Mouse (Mus musculus) midbrain, postnatal 0 days (tissue): Measurements from ENCODE around the gene Heatr3. TPM values are rescaled to one million over a fixed set of nuclear protein-coding genes. Genes with fewer than 3 reads are reported as not detected.

Experiments used
- ATAC-seq: fragments of 200-750 bp; cut with Nextera tagmentation; 2 replicates; pipeline ENCODE4 v1.8.0; 2017; ENCODE audit warnings: moderate number of reproducible peaks, mild to moderate bottlenecking, moderate TSS enrichment, moderate library complexity; ENCODE audit not compliant: low FRiP score
- DNase-seq: peaks from one replicate; pipeline ENCODE4 v3.0.0-alpha.2; 2015; ENCODE audit warnings: low spot score
- H3K27ac ChIP-seq: fragments of 300-500 bp; sonication (generic); 2 replicates; pipeline ENCODE4 v1.5.1; 2014; ENCODE audit warnings: low read depth, mild to moderate bottlenecking, low read length, mixed read lengths
- H3K27me3 ChIP-seq: fragments of 300-500 bp; sonication (generic); 2 replicates; pipeline ENCODE4 v1.6.1; 2014; ENCODE audit warnings: low read length, control low read depth, mixed read lengths; ENCODE audit not compliant: insufficient read depth
- H3K36me3 ChIP-seq: fragments of 300-500 bp; sonication (generic); 2 replicates; pipeline ENCODE4 v1.6.1; 2014; ENCODE audit warnings: low read length, control low read depth, mixed read lengths; ENCODE audit not compliant: insufficient read depth
- H3K4me1 ChIP-seq: fragments of 300-500 bp; sonication (generic); 2 replicates; pipeline ENCODE4 v1.6.1; 2014; ENCODE audit warnings: mild to moderate bottlenecking, control low read depth, antibody characterized with exemption, low read length, mixed read lengths; ENCODE audit not compliant: insufficient read depth
- H3K4me2 ChIP-seq: fragments of 300-500 bp; sonication (generic); 2 replicates; pipeline ENCODE4 v1.6.1; 2014; ENCODE audit warnings: low read depth, mild to moderate bottlenecking, low read length, mixed read lengths; ENCODE audit not compliant: poor library complexity, severe bottlenecking
- H3K4me3 ChIP-seq: fragments of 300-500 bp; sonication (generic); 2 replicates; pipeline ENCODE4 v1.5.1; 2014; ENCODE audit warnings: low read depth, mild to moderate bottlenecking, low read length, moderate library complexity
- H3K9ac ChIP-seq: fragments of 300-500 bp; sonication (generic); replicated peaks from 2 replicates; pipeline ENCODE4 v1.6.1; 2014; ENCODE audit warnings: mild to moderate bottlenecking, low read length, moderate library complexity, mixed read lengths; ENCODE audit not compliant: poor library complexity, severe bottlenecking
- H3K9me3 ChIP-seq: fragments of 300-500 bp; sonication (generic); 2 replicates; pipeline ENCODE4 v1.6.1; 2016; ENCODE audit warnings: low read length, control low read depth
- CTCF ChIP-seq: IDR thresholded peaks from 2 replicates; pipeline ENCODE4 v1.5.1; 2016; ENCODE audit warnings: antibody characterized with exemption, mild to moderate bottlenecking
- WGBS: fragments of 180-500 bp; shearing (Covaris S2); extraction: QIAGEN DNeasy Blood & Tissue Kit; methylation state at CpG from one replicate; pipeline ENCODE4 v1.1.7; 2014; 5-methylcytosine and 5-hydroxymethylcytosine counted together
- polyA plus RNA-seq: library from polyadenylated mRNA; unstranded; fragments of >200 nt; fragmentation: Nextera tagmentation; extraction: Ambion mirVana; gene quantifications from 2 replicates; pipeline ENCODE4 v1.2.1, GENCODE M21; 2015
- total RNA-seq: library from RNA; depleted of rRNA; stranded (reverse); fragments of >200 nt; gene quantifications from 2 replicates; pipeline ENCODE4 v1.2.3, GENCODE M21; 2014

Gene Heatr3
- total and polyA plus RNA-seq, 2 experiments from 2014 or later = 26.9 to 38.0 TPM

DNA sequence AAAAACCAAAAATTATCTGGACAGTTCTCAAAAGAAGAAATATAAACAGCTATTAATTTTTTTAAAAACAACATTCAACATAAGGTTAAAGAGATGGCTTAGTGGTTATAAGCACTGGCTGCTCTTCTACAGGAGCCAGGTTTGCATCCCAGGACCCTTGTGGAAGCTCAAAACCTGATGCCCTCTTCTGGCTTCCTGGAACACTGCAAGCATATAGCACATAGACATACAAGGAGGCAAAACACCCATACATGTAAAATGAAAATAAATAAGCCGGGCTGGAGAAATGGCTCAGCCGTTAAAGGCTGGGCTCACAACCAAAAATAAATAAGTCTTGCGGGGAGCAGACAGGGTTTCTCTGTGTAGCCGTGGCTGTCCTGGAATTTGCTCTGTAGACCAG lies 28.4 kb upstream of the Heatr3 start:
- 90% methylated on average over 4 of the region's 4 CpGs for WGBS
- Histone ChIP-seq H3K4me2 (no peak overlapping the region), H3K4me1 (no peaks in the 10 kb centered on the region), H3K9me3 (no peaks in the 10 kb centered on the region), H3K9ac (no peak overlapping the region), H3K27ac (no peak overlapping the region), H3K27me3 (no peaks in the 10 kb centered on the region), H3K4me3 (no peak overlapping the region), H3K36me3 (no peaks in the 10 kb centered on the region)
- DNase-seq = no peak
- no peak for ATAC-seq
- TF ChIP-seq CTCF = peak; percentile 31

DNA sequence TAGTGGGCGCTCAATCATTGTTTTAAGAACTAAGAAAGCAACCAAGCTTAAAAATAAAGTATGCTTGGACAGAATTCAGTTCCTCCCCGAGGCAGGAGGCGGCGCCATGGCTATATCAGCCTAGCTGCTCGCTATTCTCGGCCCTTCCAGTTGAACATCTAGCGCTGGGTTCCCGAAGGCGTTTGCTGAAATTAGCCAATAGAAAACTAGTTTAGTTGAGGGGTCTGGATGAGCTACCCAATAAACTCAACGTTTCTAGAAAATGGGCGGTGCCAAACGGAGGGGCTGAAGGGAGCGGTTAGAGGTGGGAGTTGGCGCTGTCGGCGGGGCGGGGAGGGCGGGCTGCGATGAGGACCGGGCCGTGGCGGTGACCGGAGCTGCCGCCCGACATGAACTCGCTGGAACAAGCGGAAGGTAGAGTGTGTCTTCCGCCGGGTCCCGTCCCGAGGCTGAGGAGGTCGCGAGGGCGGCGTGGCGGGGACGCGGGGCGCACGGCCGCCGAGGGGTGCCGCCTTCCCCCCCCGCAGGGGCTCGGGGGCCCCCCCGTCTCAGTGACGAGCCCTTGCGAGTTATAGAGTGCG lies 19.1 kb upstream of the Heatr3 start, which contains the start of gene Cnep1r1:
TSS of gene Cnep1r1 (plus strand) at position 314 of the 581 bp plus-strand sequence.
- Histone ChIP-seq H3K4me1 (no peaks in the 10 kb centered on the region), H3K4me2 (peak within 1 kb of the TSS; percentile 78), H3K36me3 (peaks cover 6% of the 10 kb centered on the region; the same call in 1 of the 2 replicates), H3K9me3 (no peaks in the 10 kb centered on the region), H3K9ac (peak within 1 kb of the TSS; percentile 80), H3K27me3 (no peaks in the 10 kb centered on the region), H3K27ac (peak within 1 kb of the TSS; percentile 62; the same call in 1 of the 2 replicates), H3K4me3 (peak within 1 kb of the TSS; percentile 95)
- TF ChIP-seq CTCF = peak; percentile 87
- under 1% methylated on average over 49 of the region's 49 CpGs for WGBS
- DNase-seq (peak; percentile 97), ATAC-seq (peak; percentile 98)

DNA sequence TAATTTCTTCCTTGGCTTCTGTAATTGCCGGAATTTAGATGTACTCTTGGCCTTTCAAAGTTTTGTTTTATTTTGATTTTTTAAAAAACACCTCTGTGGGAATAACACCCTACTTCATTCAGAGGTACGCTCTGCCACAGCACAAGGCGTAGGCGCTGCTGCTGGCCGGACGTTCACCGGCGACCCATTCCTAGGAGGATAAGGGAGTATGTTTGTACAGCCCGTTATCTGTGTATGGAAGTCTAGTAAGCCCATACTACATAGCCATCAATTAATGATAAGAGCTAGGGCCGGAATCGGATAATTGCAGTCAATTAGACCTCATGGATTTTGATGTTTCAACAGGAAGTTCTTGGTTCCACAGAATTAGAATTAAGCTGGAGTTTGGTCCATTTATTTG lies 18.6 kb upstream of the Heatr3 start:
- Histone ChIP-seq H3K4me2 (peak overlapping the region; percentile 78), H3K9me3 (no peaks in the 10 kb centered on the region), H3K4me1 (no peaks in the 10 kb centered on the region), H3K36me3 (peaks cover 6% of the 10 kb centered on the region), H3K4me3 (peak overlapping the region; percentile 95), H3K9ac (peak overlapping the region; percentile 80), H3K27ac (no peak overlapping the region), H3K27me3 (no peaks in the 10 kb centered on the region)
- ATAC-seq (no peak), DNase-seq (no peak)
- no peak for TF ChIP-seq CTCF
- 2% methylated on average over 11 of the region's 11 CpGs for WGBS

DNA sequence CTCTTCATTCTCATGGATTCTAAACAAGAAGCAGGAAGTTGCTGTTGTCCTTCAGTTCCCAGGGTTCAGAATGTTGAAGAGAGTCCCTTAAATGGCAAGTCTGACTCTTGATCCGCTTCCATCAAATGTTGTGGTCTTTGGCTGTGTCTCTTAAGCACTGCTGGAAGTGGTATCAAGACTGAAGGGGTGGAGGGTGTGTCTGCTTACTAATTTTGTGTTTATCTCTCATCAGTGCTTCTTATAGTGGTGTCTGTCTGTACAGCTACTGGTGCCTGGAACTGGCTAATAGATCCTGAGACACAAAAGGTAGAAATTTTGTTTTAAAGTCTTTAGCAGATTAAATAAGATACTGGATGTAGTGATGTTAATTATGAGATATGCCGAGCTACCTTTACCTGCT lies 12.8 kb upstream of the Heatr3 start:
- TF ChIP-seq CTCF = no peak

GRCm38 (mm10) chr8:88129397-88129796 lies 8.3 kb upstream of the Heatr3 start:
- no peak for TF ChIP-seq CTCF
- Histone ChIP-seq H3K9me3 (no peaks in the 10 kb centered on the region), H3K27me3 (no peaks in the 10 kb centered on the region), H3K4me3 (no peak overlapping the region), H3K4me1 (no peaks in the 10 kb centered on the region), H3K4me2 (no peak overlapping the region), H3K27ac (no peak overlapping the region), H3K9ac (no peak overlapping the region), H3K36me3 (peaks cover 32% of the 10 kb centered on the region)
- DNase-seq (no peak), ATAC-seq (no peak)
- 96% methylated on average over 4 of the region's 4 CpGs for WGBS

More for the DNA sequence above, 12.8 kb upstream of the Heatr3 start:
- Histone ChIP-seq H3K9ac (no peak overlapping the region), H3K36me3 (peaks cover 22% of the 10 kb centered on the region), H3K4me2 (no peak overlapping the region), H3K4me3 (no peak overlapping the region), H3K27ac (no peak overlapping the region), H3K9me3 (no peaks in the 10 kb centered on the region), H3K4me1 (no peaks in the 10 kb centered on the region), H3K27me3 (no peaks in the 10 kb centered on the region)
- DNase-seq = no peak
- no peak for ATAC-seq
- WGBS = 89% methylated on average over 2 of the region's 2 CpGs

GRCm38 (mm10) chr8:88130754-88131317 lies 6.8 kb upstream of the Heatr3 start:
- Histone ChIP-seq H3K27ac (no peak overlapping the region), H3K4me1 (no peaks in the 10 kb centered on the region), H3K9ac (no peak overlapping the region), H3K27me3 (no peaks in the 10 kb centered on the region), H3K9me3 (no peaks in the 10 kb centered on the region), H3K4me2 (no peak overlapping the region), H3K36me3 (peaks cover 30% of the 10 kb centered on the region), H3K4me3 (no peak overlapping the region)
- ATAC-seq = no peak
- no peak for DNase-seq
- TF ChIP-seq CTCF = no peak
- WGBS = 72% methylated on average over 7 of the region's 7 CpGs
